Mouse (Mus musculus) layer of hippocampus, adult 8-10 months (tissue): Measurements from ENCODE around the gene Kcnq4. TPM values are rescaled to one million over a fixed set of nuclear protein-coding genes. Genes with fewer than 3 reads are reported as not detected.

Source experiments
- DNase-seq, 2 experiments: peaks; one replicate each; pipeline ENCODE4 v3.0.0; 2022; ENCODE audit warnings: low spot score in 2 of 2
- total RNA-seq, 4 experiments: library from RNA; stranded (reverse); gene quantifications; 2 replicates each; pipeline ENCODE4 v1.2.4; 2022

Kcnq4 gene
- 1 to 10 TPM; 3.8 to 4.8 (median 4.3) TPM for total RNA-seq

DNA sequence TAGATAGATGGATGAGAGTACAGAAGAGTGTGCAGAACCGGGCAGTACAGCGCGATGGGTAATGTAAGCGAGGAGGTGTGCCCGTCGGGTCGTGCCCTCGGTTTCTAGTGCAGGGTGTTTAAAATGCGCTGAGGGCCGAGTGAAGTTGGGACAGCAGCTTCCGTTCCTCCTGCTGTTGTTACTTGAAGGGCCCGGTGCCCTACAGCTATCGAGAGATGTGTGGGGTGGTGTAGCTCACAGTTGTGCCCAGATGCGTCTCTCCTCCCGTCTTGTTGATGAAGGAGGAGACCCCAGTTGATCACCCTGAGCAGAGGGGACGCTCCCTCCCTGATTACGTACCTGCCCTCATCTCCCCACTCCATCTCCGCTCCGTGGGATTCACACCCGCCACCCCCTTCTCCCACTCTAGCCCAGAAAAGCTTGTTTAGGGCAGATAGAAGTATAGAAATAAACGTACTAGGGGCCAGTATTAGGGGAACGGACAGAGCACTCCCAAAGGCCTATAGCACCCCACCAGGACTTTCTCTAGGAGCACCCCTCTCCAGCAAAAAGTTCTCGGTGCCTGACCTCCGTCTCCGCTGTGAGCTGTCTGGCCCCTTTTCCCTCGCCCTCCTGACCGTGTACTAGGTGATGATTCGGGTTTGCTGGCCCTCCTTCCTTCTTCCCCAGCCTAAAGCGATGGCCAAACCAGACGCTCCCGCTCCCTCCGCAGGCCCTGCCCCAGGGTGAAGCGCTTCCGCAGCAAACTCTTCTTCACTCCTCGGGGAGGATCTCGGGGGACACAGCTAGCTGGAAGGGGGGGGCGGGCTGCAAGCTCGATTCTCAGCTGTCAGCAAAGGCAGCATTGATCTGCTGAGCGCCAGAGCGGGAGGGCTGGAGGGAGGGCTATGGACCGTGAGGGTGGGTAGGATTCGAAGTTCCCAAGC, at the start of gene Kcnq4:
TSS of gene Kcnq4 (minus strand) at position 672 of the 926 bp plus-strand sequence.
- DNase-seq, result no peak

DNA sequence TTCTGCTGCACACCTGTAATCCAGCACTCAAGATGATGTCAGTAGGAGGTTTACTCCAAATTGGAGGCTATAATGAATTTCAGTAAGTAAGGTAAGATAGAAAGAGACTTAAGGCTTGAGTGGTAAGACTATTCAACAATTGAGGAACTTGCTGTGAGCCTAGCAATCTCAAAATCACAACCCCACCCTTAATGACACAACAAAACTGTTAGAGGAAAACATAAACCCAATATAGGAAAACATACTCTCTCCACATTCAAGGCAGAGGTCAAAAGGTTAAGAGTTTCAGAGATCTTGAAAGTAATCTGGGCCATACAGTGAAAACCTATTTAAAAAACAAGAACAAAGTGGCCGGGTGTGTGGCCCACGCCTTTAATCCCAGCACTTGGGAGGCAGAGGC, 48.3 kb upstream of the Kcnq4 start:
- DNase-seq, result no peak

DNA sequence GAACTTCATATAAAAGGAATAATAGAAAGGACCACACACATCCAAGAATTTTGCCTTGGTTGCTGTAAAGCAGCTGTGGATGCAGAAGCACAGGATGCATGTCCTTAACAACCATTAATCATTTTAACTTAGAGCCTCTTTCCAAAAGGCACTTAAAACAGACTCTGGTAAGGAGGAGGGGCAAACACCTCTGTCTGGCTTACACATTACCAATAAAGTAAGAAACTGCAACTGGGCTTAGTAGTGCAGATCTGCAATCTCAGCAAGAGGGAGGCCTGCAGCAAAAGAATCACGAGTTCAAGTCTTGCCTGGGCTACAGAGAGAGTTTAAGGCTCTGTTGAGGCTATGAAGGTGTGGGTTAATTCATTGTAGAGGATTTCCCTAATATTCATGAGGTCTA, 47.2 kb upstream of the Kcnq4 start:
- no peak for DNase-seq

DNA sequence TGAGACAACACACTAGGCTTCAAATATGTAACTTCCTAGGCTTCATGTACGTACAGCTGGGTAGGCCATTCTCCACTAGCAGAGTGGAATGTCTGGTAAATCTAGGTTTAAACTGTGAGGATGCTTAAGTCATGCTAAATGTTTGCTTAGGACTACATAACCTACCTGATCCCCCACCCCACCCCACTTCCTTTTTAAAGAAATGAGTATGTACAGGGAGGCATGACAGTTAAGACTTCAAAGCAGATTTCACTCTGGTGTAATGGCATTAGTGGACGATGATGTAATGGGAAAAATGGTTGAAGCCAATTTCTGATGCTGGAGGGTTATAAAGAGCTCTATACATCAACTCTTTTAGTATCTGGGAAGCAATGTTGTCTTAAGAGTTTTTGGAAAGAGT, 44.5 kb upstream of the Kcnq4 start:
- no peak for DNase-seq

DNA sequence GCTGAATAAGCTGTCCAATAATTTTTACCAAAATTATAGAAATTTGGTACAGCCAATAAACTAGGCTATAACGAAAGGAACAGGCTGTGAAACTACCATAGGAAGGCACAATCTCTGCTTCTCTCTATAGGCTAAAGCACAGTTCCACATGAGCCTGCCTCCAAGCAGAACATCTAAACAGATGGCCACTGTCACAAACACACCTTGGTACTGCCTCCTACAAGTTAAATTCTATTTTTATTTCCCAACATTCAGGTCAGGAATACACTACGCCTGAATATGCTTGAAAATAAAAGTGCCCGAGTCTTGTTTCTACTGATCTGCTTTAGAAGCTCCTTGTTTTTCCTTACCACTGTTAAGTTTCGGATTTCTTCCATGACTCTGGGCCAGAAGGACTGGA, 41.6 kb upstream of the Kcnq4 start:
- DNase-seq, result no peak

DNA sequence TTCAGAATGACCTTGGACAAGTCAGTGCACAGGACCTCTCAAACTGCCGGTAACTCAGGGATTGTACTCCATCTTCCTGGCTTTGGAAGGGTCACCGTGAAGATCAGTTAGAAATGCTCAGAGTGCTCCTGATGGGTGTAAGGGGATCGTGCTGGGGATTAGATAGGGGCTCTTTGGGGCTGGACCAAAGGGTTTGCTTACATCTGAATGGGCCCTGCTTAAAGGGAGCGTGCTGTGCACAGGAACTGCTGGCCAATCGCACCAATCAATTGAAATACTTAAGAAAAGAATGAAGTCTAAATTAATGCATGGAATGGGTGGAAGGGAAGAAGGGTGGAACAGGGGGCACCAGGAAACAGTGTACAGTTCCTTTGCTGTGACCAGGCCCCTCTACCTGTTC, 7.4 kb upstream of the Kcnq4 start:
- DNase-seq, result no peak

DNA sequence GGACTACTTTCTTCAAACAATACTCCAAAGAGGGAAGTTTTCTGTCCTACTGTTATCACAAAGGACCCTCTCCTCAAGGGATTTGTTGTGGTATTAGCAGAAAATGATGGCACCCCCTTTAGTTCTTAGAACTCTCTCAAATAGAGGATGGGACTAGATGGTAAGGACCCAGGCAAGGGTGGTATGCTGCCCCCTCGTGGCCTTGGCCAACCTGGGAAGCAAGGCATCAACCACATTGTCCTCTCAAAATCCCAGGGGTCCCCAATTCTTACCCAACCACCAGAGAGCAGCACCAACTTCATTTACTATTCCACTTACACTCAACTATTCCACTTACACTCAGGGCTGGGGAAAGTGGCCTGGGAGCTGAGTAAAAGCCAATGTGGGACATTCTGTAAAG, 6.9 kb upstream of the Kcnq4 start:
- DNase-seq, result peak; percentile 50 to 74

GRCm38 (mm10) chr4:120749601-120750000, 1.2 kb upstream of the Kcnq4 start:
- no peak for DNase-seq

GRCm38 (mm10) chr4:120747243-120747792, 1.1 kb downstream of the Kcnq4 start:
- DNase-seq, result no peak

- DNase-seq, result no peak
Observed at GRCm38 (mm10) chr4:120746552-120747150, 1.8 kb downstream of the Kcnq4 start.

DNA sequence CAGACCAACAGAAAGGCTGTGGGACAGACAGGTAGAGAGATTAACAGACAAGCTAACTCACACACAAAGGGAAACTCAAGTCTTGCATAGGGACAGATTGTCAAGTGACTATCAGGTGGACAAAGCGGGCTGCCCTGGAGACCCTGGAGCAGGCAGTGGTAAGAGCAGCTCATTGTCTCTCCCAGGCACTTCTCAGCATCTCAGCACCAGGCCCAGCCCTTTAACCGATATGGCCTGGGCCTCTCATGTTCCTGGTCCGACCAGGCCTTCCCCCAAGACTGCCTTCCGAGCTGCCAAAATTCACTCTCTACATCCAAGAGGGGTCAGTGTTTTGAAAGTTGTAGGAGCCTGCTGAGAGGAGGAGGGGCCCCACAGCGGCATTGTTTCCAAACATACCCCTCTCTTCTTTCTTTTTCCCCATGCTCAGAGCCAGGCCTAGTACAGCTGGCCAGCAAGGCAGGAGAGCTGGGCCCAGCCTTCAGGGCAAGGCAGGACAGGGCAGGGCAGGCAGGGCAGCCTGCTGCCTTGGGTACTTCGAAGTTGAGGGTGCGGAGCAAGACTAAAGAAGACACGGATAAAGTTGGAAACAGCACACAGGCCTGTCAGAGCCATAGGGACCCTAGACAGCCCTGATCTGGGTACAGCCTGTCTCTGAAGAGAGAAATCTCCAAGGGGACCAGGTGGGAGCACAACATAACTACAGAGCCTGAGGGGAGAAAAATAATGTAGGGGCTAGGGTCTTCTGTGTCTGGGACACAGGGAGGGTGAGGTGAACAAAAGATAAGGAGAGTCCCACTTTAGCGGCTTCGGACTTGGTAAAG, 2.5 kb downstream of the Kcnq4 start:
- no peak for DNase-seq

- no peak for DNase-seq
Observed at GRCm38 (mm10) chr4:120743636-120744035, 4.8 kb downstream of the Kcnq4 start.

GRCm38 (mm10) chr4:120741303-120741702, 7.1 kb downstream of the Kcnq4 start:
- DNase-seq, result peak in 1 of 2 experiments; percentile 24

- DNase-seq, result no peak
Observed at GRCm38 (mm10) chr4:120734012-120734622, 14.3 kb downstream of the Kcnq4 start.

- DNase-seq, result no peak
Observed at GRCm38 (mm10) chr4:120732737-120733136, 15.7 kb downstream of the Kcnq4 start.

GRCm38 (mm10) chr4:120731030-120731644, 17.3 kb downstream of the Kcnq4 start:
- DNase-seq, result no peak

DNA sequence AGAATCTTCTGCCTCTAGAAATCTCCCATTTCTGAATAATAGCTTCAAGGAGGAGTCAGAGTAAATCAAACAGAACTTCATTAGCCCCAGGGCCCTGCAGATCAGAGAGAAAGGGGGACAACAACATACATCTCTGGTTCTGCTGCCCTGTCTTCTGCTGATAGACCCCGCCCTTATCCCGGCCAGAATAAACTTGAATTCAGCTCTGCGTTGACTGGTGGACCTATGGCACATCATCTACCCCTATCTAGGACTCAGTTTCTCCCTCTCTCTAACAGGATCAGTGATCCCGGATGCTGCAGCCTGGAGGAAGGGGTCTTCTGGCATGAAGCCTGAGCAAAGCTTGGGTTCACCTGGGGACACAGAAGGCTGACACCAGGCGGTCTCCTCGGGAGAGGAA, 17.8 kb downstream of the Kcnq4 start:
- no peak for DNase-seq

DNA sequence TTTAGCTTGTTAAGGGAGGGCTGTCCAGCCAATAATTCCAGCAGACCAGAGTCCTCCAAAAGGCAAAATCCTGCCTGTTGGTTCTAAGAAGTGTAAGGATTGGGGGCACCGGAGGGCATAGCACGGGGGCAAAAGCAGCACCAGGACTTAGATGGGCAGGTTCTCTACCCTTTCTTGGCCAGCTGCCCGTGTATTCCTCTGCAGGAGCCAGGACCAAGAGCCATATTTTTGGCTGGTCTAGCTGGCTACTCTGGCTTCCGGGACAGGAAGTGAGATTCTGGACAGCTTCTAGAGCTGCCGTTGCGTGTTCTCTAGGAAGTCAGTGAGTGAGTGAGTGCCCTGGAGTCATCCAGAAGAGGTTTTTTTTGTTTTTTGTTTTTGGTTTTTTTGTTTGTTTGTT, 18.3 kb downstream of the Kcnq4 start:
- no peak for DNase-seq

- no peak for DNase-seq
Observed at GRCm38 (mm10) chr4:120729441-120729840, 19.0 kb downstream of the Kcnq4 start.

DNA sequence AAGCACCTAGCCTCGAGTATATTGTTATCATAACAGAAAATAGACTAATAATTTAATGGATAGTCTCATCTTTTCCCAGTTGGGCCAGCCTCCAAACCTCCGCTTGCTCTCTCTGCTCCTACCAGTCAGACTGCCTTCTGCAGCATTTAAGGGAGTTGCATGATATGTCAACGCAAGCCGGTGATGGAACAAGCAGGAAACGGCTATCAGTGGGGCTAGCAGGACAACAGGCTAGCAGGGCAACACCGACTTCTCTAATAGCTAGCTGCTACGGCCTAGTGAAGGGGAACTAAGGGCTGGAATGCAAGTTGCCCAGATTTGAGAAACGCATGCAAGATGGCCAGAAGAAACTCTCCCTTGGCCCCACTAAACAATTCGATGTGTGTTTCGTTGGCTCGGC, 20.6 kb downstream of the Kcnq4 start:
- DNase-seq, result no peak

DNA sequence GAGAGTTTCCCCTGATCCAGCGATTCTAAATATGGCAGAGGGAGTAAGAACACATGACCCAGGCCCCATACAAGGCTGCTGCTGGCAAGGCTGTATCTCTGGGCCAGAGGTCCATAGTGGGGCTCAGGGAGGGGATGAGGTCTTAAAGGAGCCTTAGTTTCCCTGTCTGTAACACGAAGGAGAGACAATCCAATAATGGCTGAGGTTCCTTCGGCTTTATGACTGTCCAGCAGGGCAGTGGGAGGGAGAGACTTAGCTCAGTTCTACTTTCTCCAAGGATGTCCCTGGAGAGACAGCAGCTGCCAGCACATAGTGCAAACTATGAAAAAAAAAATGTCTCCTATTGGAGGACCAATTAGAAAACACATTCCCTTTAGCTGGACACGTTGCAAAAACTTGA, 22.2 kb downstream of the Kcnq4 start:
- no peak for DNase-seq
